Mouse (Mus musculus) kidney, adult 2 months (tissue): Measurements from ENCODE around the gene Trp53bp2.

Experiments used
- CTCF ChIP-seq: fragments of 200-500 bp; conservative IDR thresholded peaks from 2 replicates; pipeline ENCODE4 v1.5.1; 2011; ENCODE audit warnings: low read depth, mild to moderate bottlenecking, control low read depth, low read length, moderate library complexity, mixed read lengths; ENCODE audit not compliant: insufficient read depth, insufficient read length
- POLR2A ChIP-seq: fragments of 200-500 bp; IDR thresholded peaks from one replicate; pipeline ENCODE4 v1.6.1; 2011; ENCODE audit warnings: low read depth, low read length, control low read depth

- TF ChIP-seq CTCF, result peak; percentile 23; the same call in 1 of the 2 replicates
- no peak for TF ChIP-seq POLR2A
These were observed 27.6 kb upstream of the Trp53bp2 start for GRCm38 (mm10) chr1:182381327-182381726.
